ENCODE assay signal across 23 mouse cellular contexts in the genomic region with DNA sequence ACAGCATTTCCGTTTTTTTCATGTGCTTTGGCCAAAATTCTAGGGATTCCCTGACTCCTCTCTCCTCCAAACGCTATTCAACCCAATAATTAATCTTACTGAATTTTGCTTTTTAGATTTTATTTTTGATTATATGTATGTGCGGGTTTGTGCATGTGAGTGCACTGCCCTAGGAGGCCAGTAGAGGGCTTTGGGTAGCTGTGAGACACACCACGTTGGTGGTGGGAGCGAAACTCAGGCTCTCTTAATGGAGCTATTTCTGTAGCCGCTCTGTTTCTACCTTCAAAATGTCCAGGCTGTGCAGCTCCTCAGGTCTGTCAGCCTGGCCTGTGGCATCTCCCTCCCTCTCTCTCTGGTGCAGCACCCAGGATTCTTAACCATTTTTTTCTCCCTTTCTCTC. TPM values are rescaled to one million over a fixed set of nuclear protein-coding genes. Genes with fewer than 3 reads are reported as not detected.
A peak's percentile ranks its signal among the peaks of the same experiment; 100 is the strongest.
DNase-seq lines count a peak whose midpoint lies in the region; ATAC-seq and TF ChIP-seq lines count a peak whose summit lies in the region.
"Had no signal": no experiment of that assay in that cellular context is flagged by ENCODE, and none has a peak within 500 bp of the region (broad histone marks: within the 10 kb centered on the region; RNA-seq: fewer than 3 reads in every experiment).

No protein-coding gene starts in this region.

- H3K27ac ChIP-seq in heart, adult 2 months: no peak overlapping the region
- H3K27ac ChIP-seq in lung, embryonic 14.5 days (ENCODE audit: low read depth): no peak overlapping the region
- H3K27ac ChIP-seq in bone marrow macrophage, adult 2 months (ENCODE audit: insufficient read depth, low read depth, low read length): no peak overlapping the region
- H3K27ac ChIP-seq: forebrain, embryonic 13.5 days; heart, embryonic 10.5 days; hindbrain, embryonic 10.5 days; hindbrain, postnatal 0 days; kidney, postnatal 0 days; limb, embryonic 12.5 days; liver, embryonic 15.5 days; macrophage; midbrain, embryonic 10.5 days had no signal

- WGBS in heart, adult 2 months: 92% methylated on average over 6 of the region's 6 CpGs
- WGBS in lung, embryonic 14.5 days: 92% methylated on average over 6 of the region's 6 CpGs

- intact Hi-C loops in heart, adult 2 months (cut with DNase I): no loop called here

- peaks cover 2% of the 10 kb centered on the region; the same call in 1 of the 2 replicates for H3K36me3 ChIP-seq in heart, adult 2 months (ENCODE audit: control insufficient read depth, insufficient read depth, low read length)
- no peaks in the 10 kb centered on the region for H3K36me3 ChIP-seq in lung, embryonic 14.5 days (ENCODE audit: insufficient read depth)
- no peaks in the 10 kb centered on the region for H3K36me3 ChIP-seq in E14TG2a.4 (ENCODE audit: insufficient read depth, low read length)

- no peak overlapping the region for H3K4me3 ChIP-seq in heart, adult 2 months
- no peak overlapping the region for H3K4me3 ChIP-seq in lung, embryonic 14.5 days (ENCODE audit: low read depth, low read length)
- no peak overlapping the region for H3K4me3 ChIP-seq in E14TG2a.4 (replicated peaks; ENCODE audit: low read length)
- H3K4me3 ChIP-seq in bone marrow macrophage, adult 2 months (ENCODE audit: insufficient read depth, low read length): no peak overlapping the region
- H3K4me3 ChIP-seq: forebrain, embryonic 13.5 days; heart, embryonic 10.5 days; hindbrain, embryonic 10.5 days; limb, embryonic 12.5 days; liver, embryonic 15.5 days; midbrain, embryonic 10.5 days had no signal

- no peak for TF ChIP-seq EP300 in heart, adult 2 months (IDR thresholded peaks at IDR 0.05; ENCODE audit: insufficient read depth, low read depth, low read length)

- H3K27me3 ChIP-seq in heart, adult 2 months (ENCODE audit: control insufficient read depth, insufficient read depth, low read length): no peaks in the 10 kb centered on the region
- no peaks in the 10 kb centered on the region for H3K27me3 ChIP-seq in lung, embryonic 14.5 days (ENCODE audit: insufficient read depth, low read length)
- H3K27me3 ChIP-seq in E14TG2a.4 (ENCODE audit: insufficient read depth, low read length): peaks cover 3% of the 10 kb centered on the region; the same call in 1 of the 2 replicates
- H3K27me3 ChIP-seq: forebrain, embryonic 13.5 days; limb, embryonic 12.5 days; liver, embryonic 15.5 days had no signal

- H3K79me2 ChIP-seq in heart, adult 2 months (replicated peaks; ENCODE audit: control insufficient read depth, insufficient read depth, low read length): 0 out of 2 replicates have a peak, but pooled peaks cover 4% of the 10 kb centered on the region

- H3K4me2 ChIP-seq in lung, embryonic 14.5 days: no peak overlapping the region
- H3K4me2 ChIP-seq: forebrain, embryonic 13.5 days; limb, embryonic 12.5 days; liver, embryonic 15.5 days had no signal

- H3K4me1 ChIP-seq in heart, adult 2 months (ENCODE audit: control insufficient read depth, insufficient read depth, low read length): peaks cover 3% of the 10 kb centered on the region; the same call in 1 of the 2 replicates
- H3K4me1 ChIP-seq in lung, embryonic 14.5 days (ENCODE audit: insufficient read depth): 0 out of 2 replicates have a peak, but pooled peaks cover 6% of the 10 kb centered on the region
- peaks cover 6% of the 10 kb centered on the region for H3K4me1 ChIP-seq in E14TG2a.4 (replicated peaks; ENCODE audit: low read depth, low read length)
- peaks cover 56% of the 10 kb centered on the region for H3K4me1 ChIP-seq in bone marrow macrophage, adult 2 months (ENCODE audit: control insufficient read depth, insufficient read depth, low read length)
- H3K4me1 ChIP-seq: forebrain, embryonic 13.5 days had no signal

- TF ChIP-seq CTCF in heart, adult 2 months (IDR thresholded peaks at IDR 0.05): peak; percentile 46
- TF ChIP-seq CTCF in lung, embryonic 14.5 days (IDR thresholded peaks at IDR 0.05; ENCODE audit: low read depth): peak; percentile 35
- peak; percentile 40 for TF ChIP-seq CTCF in E14TG2a.4 (conservative IDR thresholded peaks at IDR 0.05; ENCODE audit: low read length)
- TF ChIP-seq CTCF in bone marrow macrophage, adult 2 months (IDR thresholded peaks at IDR 0.05; ENCODE audit: low read depth, low read length): peak; percentile 47

- ATAC-seq in lung, embryonic 14.5 days (ENCODE audit: insufficient read depth): no peak
- ATAC-seq: forebrain, embryonic 13.5 days; hindbrain, postnatal 0 days had no signal

- TF ChIP-seq POLR2A in heart, adult 2 months (IDR thresholded peaks at IDR 0.05; ENCODE audit: insufficient read depth, low read depth, low read length): no peak
- no peak for TF ChIP-seq POLR2A in bone marrow macrophage, adult 2 months (IDR thresholded peaks at IDR 0.05; ENCODE audit: borderline replicate concordance, low read depth, low read length)

- no peak for DNase-seq in heart, adult 2 months
- no peak for DNase-seq in heart, adult 8-10 months (ENCODE audit: low spot score)
- DNase-seq in lung, embryonic 14.5 days: peak; percentile 20
- no peak for DNase-seq in lung, postnatal 10 days
- no peak for DNase-seq in urinary bladder, adult 2 months (ENCODE audit: low spot score)
- DNase-seq in cerebellum, postnatal 36 days: no peak
- DNase-seq: adrenal gland, postnatal 25 days; cerebellum, adult 2 months; gastrocnemius, postnatal 14 days; kidney, adult 18-20 months; right cerebral cortex, postnatal 4 days; thymus, adult 18-20 months had no signal

- H3K9ac ChIP-seq in heart, adult 2 months (ENCODE audit: low read depth, low read length): no peak overlapping the region
- no peak overlapping the region for H3K9ac ChIP-seq in lung, embryonic 14.5 days
- H3K9ac ChIP-seq: forebrain, embryonic 13.5 days; limb, embryonic 12.5 days; liver, embryonic 15.5 days had no signal

- H3K9me3 ChIP-seq in lung, embryonic 14.5 days (ENCODE audit: low read depth, low read length): no peaks in the 10 kb centered on the region
- H3K9me3 ChIP-seq in E14TG2a.4 (ENCODE audit: low read length): peaks cover 7% of the 10 kb centered on the region
- H3K9me3 ChIP-seq: forebrain, embryonic 13.5 days; heart, embryonic 10.5 days; liver, embryonic 15.5 days; midbrain, embryonic 10.5 days had no signal

RNA-seq across cellular contexts. Expression of a gene that starts 50.7 kb away (rescaled TPM):
- 10 to 100 TPM; 12.9 to 17.0 TPM for total RNA-seq in heart, adult 2 months (2021)
- polyA plus RNA-seq in heart, adult 2 months (2012; rRNA removed): 6.0 and 6.6 TPM in 2 replicates
- 10 to 100 TPM; 11.5 to 14.6 (median 13.3) TPM for total RNA-seq in heart, adult 8-10 months (2022)
- polyA plus RNA-seq in lung, embryonic 14.5 days (2014; fragmentation: Nextera tagmentation; extraction: Ambion mirVana): 14.8 and 15.8 TPM in 2 replicates
- polyA plus RNA-seq in bone marrow macrophage, adult 2 months (2012; ENCODE audit: insufficient read depth, insufficient read length, missing spikeins): 114 and 143 TPM in 2 replicates
- polyA plus RNA-seq in urinary bladder, adult 2 months (2012; rRNA removed): 10.2 and 17.4 TPM in 2 replicates
